Mouse (Mus musculus): ENCODE measurements at regions not wholly inside any gene's neighbourhood (a gene's known extent, or its start where the extent isn't known, plus 50 kb on each side); places are given as distances from the start of the nearest gene placed in this dataset.

DNA sequence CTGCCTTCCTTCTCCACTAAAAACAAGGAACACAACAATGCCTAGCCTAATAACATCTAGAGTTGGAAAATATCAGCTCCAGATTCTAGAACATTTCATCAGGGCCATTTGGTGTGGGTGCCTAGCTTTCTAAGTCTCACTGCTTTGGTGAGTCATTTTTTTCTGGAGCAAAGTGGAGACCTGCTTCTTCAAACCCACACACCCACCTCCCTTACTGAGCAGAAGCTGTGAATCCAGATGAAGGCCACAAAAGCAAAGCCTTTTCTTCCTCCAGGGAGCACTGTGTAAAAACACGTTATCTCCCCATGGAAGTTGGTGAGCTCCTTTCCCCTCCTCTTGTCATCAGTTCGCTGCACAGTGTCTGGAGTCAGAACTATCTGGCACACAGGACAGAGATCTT lies 294.1 kb downstream of the Mex3b start:
- DNase-seq (ENCODE audit: low spot score in 2 of 2), result peak; percentile 19 to 32

DNA sequence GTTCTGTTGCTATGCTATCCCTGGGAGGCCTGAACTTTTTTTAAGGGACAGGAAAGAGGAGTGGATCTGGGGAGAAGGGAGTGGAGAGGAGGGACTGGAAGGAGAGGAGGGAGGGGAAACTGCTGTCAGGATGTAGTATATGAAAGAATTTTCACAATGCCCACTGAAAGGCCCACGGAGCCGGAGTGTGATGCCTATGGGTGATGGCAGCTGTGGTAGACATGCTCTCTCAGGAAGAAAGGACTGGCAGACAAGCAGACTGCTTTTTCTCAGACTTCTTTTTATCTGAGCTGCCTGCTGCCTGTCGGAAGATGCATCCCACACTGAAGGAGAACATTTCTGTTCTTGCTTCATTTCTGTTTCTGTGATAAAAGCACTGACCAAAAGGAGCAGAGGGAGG lies 295.7 kb downstream of the Mex3b start:
- no peak for DNase-seq (ENCODE audit: low spot score in 2 of 2)

DNA sequence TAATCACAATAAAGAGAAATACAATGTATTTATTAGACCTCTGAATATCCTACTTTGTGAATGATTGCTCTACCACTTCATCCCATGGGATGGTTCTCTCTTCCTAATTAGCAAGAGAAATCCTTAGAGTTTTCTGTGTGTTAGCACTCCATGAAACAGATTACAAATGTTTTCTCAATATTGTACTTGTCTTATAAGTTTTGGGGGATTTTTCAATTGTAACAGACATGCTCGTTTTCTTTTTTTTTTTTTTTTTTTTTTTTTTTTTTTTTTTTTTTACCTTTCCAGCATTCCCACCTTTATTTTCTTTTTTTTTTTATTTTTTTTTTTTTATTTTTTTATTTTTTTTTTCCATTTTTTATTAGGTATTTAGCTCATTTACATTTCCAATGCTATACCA lies 312.3 kb downstream of the Mex3b start:
- no peak for DNase-seq (ENCODE audit: low spot score in 2 of 2)

DNA sequence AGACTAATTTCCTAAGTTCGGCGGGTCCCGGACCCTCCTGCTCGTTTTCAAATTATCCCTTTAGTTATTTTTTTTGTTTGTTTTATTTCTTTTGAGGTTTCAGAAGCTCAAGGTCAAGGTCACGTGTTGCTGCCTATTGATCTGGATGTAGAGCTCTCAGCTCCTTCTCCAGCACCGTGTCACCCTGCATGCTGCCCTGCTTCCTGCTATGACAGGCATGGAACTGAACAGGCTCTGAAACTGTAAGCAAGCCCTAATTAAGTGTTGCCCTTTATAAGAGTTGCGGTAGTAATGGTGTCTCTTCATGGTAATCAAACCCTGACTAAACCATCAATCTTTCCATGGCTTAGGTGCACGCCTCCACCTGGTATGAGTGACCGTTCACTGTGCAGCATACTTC lies 319.2 kb downstream of the Mex3b start:
- no peak for DNase-seq (ENCODE audit: low spot score in 2 of 2)

DNA sequence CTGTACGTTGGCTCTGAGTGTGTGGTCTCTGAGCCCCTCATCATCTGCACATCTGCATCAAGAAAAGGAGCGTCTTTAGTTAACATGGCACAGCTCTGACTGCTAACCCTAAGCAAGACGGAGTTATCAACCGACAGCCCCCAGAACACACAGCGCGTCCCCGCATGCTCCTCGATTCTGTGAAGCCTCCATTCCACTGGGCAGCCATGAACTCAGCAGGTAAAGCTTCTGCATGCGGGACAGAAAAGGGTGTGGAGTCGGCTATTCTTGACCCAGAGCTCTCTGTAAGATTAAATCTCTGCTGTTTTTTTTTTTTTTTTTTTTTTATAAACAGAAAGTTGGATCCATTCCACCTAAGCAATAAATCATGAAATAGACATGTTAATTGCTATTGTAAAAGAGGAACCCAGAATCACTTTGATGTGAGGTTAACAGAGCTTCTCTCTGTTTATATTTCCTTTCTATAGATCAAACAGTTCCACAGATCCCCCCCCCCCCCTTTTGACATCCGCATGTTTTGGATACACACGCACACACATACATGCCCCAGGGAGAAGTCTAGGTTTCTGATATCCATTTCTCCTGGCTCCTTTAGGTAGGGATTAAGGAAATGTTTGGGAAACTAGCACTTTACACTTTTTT lies 328.9 kb downstream of the Mex3b start:
- DNase-seq (ENCODE audit: low spot score in 2 of 2), result no peak

DNA sequence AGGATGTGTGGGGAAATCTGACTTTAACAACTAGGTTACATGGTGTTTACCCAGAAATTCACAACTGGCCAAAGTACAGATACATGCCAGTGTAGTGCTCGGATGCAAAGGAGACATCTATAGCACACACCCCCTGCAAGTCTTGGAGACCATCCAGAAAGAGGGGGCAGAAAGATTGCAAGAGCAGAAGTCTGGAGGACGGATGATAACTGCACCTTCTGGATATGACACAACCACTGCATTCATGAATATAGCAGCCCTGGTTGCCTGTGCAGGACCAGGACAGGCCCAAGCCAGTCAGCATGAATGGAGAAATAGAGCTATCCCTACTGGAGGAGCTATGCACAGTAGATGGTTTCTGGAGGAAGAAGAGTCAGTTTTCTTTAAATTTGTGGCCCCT lies 330.4 kb downstream of the Mex3b start:
- peak; percentile 13 to 23 for DNase-seq (ENCODE audit: low spot score in 2 of 2)

DNA sequence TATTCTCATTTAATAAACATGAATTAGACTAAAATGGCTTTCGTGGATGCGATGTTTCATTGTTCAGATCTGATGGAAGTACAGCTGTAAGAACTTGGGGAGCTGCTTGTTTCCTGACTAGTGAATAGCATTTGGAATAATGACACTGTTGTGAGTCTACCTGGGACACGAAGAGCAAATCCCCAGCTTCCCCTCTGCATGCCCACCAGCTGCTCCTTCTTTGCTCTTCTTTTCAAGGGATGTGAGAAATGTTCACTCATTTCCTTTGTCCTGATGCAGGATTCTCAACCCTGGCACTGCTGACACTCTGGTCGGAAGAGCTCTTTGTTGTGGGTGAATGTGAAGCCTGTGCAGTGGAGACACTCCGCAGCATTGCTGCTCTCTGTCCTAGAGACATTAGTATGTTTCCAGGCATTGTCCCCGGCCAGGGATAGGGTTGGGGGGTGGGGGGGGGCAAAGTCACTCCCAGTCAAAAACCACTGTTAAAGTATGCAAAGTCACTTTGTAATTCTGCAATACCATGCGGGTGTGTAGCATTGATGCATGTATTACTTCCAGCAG lies 334.1 kb downstream of the Mex3b start:
- no peak for DNase-seq (ENCODE audit: low spot score in 2 of 2)

DNA sequence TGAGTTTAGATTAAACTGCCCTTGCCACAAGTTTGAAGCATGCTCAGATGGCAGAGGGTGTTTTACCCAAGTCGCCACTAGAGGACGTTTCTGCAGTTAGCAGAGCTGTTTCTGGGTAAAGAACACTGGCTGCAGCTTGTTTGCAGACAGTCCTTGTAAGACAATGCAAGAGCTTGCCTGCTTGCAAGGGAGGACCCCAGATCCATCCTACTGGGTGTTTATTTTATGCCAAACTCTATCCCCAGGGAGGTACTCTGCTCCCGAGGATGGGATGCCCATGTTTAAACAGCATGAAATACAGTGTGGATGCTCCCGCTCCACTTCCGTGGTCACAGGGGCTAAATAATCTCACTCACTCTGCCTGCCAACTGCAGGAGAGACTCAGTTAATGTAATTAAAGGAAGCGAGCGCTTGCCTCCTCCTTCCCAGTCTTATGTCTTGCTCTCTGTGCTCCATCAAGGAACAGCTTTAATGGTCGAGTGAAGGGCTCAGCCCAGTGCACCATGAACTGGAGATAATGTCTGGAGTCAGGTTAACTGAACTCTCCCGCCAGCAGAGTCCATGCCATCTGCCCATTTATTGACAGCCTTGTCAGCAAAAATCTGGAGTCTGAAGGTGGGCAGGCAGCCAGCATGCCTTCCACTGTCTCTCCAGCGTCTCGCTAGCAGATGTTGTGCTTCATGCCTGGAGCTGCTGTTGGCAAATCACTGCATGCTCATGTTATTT lies 334.8 kb downstream of the Mex3b start:
- DNase-seq (ENCODE audit: low spot score in 2 of 2), result peak; percentile 53 to 79

DNA sequence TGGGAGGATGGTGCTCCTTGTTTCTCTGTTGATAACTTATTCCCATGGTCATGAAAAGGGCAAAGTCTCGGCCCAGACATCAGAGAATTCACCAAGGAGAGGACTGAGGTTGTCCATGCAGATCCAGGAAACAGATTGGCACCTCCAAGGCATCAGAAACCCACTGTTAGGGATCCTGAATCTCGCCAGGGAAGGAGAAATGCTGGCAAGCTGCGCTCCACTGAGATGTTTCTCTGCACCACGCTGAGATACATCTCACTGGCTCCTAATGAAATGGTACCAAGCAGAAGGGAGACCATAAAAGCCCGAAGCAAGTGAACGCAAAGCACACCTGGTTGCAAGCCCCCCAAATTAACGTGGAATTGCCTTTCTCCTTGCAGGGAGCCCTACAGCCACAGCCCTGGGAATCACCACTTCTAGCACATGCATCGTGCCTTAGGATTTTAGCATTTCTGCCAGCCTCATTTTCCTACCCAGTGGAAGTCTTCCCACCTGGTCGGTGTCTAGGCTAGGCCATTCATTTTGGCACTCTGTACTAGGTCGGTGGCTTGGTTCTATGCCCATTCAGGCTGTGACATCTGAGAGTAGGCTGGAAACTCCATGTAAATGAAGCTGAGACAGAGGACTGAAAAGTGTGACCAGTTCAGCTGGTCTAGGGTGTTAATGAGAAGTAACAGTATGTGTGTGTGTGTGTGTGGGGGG lies 336.3 kb downstream of the Mex3b start:
- no peak for DNase-seq (ENCODE audit: low spot score in 2 of 2)

DNA sequence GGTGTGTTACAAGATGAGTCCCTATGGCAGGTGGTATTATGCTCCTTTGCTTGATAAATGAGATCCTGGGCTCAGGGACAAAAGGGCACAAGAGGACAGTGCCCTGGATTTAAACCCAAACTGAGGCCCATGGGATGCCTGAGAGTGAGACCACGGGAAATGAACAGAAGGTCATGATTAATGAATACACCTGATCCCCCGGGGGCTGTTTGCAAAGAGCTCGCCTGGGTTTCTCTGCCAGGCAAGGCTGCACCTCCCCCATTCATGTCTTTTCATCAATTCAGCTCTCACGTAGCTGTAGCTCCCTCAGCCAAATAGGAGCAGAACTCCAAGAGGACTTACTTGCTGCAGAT lies 336.9 kb downstream of the Mex3b start:
- no peak for DNase-seq (ENCODE audit: low spot score in 2 of 2)

DNA sequence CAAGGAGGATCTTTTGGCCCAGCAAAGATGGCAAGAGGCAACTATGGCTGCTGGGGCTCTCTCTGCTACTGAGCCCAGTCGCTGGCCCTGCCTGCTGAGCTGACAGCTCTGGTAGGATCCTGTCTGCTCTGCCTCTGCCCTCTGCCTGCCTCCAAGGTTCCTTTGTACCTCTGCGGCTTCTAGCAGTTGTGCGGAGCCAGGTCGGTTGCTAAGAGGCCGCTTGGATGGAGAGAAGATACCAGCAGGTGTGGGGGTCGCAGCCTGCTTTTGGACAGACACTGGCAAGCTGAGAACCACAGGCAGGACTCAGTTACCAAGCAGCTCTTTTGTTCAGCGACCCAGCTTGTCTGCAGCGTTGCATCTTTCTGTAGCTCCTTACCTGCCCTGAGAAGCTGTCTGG lies 337.6 kb downstream of the Mex3b start:
- DNase-seq (ENCODE audit: low spot score in 2 of 2), result no peak

DNA sequence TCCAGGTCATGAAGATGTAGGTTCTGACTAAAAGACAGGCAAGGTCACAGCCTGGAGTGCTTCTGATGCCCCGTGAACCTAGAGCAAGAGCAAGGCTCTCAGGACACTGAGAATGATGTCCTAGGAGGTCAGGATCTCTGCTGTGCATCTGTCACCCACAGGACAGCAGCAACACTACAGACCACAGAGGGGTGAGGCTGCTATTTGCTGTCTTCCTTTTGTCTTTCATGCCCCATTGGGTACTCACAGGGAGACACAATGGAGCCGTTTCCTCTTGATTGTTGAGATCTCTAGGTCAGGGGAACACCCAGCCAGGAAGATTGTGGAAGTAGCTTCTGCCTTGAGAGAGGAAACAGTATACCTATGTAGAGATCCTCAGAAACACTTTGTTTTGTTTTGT lies 339.9 kb downstream of the Mex3b start:
- DNase-seq (ENCODE audit: low spot score in 2 of 2), result no peak

DNA sequence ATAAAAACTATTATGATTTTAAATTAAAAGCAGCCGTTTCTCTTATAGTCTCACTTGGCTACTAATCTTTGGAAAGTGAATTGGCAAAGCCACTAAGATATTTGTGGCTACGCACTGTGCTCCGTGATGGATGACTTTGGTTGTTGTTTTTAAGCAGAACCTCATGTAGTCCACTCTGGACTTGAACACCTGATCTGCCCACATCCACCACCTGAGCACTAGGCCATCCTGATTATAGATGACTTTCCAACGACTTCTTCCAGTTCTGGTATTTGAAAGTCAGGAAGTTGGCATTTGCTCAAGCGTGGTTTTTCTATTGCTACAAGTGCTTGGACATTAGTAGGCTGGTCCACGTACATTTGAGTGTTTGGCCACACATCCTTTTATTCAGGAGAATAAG lies 344.5 kb downstream of the Mex3b start:
- DNase-seq (ENCODE audit: low spot score in 2 of 2), result no peak

DNA sequence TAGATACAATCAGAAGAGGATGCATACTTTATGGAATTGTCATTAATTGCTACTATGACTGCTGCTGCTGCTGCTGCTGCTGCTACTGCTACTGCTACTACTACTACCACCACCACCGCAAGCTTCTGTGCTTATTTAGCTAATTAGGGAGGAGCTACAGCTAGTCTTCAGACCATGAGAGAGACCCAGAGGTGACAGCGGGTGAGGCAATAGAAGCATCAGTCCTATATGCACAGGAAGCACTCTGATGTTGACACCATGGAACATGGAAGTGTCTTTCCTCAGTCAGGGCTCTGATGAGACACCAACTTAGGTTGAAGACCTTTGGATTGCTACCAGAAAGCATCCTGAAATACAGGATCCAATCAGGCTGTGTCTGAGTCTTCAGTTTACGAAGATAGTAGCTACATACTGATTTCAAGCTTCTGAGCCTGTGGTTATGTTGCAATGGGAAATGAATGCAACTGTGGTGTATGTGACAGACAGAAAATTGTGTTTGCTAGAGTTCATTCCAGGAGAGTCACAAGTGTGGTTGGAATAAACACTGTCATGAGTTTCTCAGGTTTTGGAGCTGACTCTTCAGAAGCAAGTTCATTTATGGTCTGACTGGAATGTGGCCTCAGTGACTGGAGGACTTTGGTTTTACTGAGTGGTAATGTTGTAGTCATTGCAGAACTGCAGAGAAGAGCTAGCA lies 355.0 kb downstream of the Mex3b start:
- DNase-seq (ENCODE audit: low spot score in 2 of 2), result no peak

DNA sequence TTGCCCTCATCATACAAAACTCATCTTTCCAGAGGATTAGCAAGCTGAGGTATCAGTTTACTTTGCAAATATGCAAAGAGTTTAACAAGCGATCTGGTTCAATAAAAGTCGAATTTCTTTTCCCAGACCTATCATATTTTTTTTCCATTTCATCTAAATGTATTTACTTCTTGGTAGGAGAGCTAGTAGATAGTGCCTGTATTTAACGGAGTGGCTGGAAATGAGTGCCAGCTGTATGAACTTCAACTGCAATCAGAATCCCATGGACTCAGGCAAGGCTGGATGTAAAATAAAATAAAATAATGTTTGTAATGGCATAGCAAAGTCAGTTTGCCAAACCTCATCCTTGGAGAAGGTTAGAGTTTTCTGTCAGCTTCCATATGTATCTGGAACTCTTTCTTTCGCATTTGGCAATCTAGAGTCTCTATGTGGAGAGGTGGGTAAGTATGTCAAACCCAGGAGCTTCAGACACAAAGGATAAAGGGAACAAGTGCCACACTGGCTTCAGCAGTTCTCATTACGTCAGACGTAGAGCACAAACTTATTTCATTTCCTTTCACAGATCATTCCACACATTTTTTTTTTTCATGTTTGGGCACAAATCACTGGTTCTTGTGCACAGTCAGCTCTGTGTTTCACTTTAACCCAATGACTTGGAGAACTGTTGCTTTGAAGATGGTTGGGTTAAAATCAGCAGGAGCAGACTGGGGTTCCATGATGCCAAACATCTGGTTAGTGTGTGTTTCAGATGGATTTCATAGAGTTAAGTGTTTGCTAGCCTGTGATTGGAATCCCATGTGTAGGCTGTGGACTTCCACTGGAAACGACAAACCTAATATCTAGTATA lies 357.2 kb upstream of the Tmc3 start:
- DNase-seq (ENCODE audit: low spot score in 2 of 2), result no peak

DNA sequence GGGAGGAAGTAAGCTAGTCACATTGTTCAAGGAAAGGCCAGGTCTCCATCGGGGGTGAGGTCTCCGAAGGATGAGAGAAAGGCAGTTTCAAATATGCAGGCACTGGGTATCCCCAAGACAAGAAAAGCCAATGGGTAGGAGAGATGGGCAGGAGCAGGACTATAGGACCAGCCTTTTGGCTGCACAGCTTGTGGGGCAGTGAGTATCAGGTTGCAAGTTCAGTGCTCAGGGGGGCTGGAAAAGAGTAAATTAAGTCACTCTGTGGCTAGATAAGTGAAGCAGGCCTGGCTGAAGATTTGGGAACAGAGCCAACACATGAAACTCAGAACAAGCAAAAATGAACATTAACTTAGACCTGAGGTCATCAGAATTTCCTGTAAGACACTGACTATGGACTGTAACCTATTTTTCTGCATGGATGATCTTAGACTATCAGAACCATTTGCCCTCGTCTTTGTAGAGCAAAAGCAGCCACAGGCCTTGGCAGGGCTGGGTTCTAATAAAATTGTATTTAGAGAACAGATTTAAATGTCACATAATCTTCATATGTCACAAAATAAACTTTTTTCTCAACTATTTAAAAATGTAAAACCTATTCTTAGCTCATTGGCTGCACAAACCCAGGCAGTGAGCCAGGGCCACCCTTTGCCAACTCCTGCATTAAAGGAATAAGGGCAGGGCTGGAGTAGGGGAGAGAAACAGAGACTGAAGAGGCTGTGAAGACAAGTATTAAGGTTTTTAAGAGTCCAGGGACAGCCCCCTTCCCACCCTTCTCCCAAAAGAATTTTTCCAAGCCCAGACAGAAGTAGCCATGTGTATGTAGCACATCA lies 354.0 kb upstream of the Tmc3 start:
- DNase-seq (ENCODE audit: low spot score in 2 of 2), result peak; percentile 22 to 68

DNA sequence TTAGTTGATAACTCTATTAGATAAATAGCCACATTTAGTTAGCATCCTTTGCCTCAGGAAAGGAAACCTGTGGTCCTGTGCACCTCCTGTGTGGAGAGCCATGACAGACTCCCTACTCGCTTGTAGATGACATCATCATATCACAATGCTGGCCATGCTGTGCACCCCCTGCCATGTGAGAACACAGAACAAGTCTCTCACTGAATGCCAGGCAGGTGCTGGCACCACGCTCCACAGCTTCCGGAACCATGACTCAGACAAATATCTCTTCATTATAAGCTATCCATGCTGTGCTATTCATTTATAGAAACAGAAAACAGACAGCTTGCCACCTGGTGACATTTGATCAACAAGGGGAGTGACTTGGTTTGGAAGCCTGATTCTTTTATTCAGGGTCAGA lies 349.1 kb upstream of the Tmc3 start:
- no peak for DNase-seq (ENCODE audit: low spot score in 2 of 2)

DNA sequence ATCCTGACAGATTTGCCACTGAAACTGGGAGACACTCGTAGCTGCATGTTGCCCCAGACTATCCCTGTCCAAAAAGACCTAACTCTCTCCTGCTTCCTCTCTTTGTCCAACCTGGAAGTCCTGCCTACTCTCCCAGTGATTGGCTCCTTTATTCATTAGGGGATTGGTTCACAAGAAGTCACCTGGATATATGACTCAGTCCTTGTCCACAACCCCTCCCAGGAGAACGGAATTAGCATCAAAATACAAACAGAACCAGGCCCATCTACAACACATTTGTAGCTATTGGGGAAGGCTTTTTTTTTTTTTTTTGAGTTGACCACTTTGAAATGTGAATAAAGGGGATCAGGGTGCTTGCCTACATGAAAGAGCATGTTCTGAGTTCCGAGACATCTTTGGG lies 347.4 kb upstream of the Tmc3 start:
- DNase-seq (ENCODE audit: low spot score in 2 of 2), result no peak

DNA sequence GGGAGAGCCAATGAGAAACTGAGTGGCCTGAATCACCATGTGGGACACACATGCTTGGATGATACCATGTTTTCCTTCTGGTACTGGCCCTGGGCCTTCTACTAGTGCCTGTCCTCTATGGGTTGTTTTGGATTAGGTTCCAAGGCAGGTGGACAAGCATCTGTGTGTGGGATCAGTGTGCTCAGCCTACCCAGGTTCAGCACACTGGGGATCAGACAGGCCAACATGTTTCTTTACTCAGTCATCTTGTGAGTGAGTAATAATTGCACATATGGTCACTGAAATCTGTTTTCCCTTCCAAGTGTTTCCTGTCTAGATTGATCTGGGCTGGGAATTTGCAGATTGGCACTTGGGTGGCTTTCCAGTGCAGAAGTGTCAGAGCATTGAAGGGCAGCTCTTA lies 346.6 kb upstream of the Tmc3 start:
- DNase-seq (ENCODE audit: low spot score in 2 of 2), result no peak

DNA sequence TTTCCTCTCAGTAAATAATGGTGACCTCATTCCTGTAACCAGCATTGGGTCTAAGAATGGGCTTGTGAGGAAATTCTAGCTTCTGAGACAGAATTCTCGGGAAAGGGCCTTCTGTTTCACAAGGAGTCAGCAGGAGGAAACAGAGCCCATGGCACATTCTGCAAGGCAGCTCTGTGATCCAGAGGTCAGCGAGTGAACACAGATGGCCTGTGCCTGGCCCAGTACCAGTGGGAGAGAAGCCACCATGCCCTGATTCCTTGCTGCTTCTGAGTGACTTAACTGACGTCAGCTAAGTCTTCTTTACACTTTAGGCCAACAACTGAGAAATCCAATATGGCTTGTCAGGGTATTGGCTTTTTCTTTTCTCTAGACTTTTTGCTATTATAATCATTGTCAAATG lies 342.5 kb upstream of the Tmc3 start:
- DNase-seq (ENCODE audit: low spot score in 2 of 2), result no peak

DNA sequence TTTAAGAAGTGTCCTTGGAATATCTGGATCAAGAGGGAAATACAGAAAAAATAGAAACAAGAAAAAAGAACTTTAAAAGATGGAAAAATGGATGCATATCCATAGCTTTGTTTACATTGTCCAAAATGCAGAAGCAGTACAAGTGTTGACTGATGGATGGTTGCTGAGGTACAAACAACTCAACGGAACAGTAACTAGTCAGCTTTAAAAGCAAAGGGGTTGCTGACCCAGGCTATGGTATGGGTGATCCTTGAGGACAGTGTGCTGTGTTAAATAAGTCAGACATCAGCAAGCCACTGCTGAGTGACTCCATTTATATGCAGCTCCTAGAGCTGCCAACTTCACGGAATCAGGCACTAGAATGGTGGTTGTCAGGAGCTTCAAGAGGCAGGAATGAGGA lies 338.9 kb upstream of the Tmc3 start:
- no peak for DNase-seq (ENCODE audit: low spot score in 2 of 2)

Data from frontal cortex, postnatal 36 days (tissue).